Mouse (Mus musculus) bone marrow macrophage, adult 2 months (primary cell): ENCODE results near the gene Capzb.

Source experiments
- CTCF ChIP-seq: IDR thresholded peaks from 2 replicates; pipeline ENCODE4 v1.5.1; 2012; ENCODE audit warnings: low read depth, mild to moderate bottlenecking, low read length, moderate library complexity
- POLR2A ChIP-seq: IDR thresholded peaks from 2 replicates; pipeline ENCODE4 v1.6.1; 2012; ENCODE audit warnings: mild to moderate bottlenecking, low read depth, low read length, borderline replicate concordance

GRCm38 (mm10) chr4:139248736-139249135 is 56.0 kb downstream of the Capzb start:
- TF ChIP-seq CTCF: no peak
- TF ChIP-seq POLR2A: no peak
